Mouse (Mus musculus): Measurements from ENCODE around the gene Gria1.

Gene Gria1

DNA sequence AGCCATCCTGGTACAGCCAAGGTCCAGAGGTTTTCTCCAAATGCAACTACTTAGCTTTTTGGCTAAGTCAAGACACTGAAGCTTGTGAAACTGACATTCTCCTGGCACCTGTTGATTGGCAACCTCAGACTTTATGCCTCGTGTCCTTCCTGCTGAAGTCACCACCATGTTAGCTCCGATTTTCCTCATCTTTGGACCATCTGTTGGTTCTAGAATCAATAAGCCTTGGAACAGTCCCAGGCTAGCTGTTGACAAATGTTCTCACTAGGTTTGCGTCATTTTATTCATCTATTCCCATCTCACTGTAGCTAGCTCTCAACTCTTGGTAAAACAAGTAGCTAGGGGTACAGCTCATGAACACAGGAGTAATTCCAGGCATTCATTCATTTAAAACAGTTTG lies 51.3 kb downstream of the Gria1 start:
- in situ Hi-C loops (cut with MseI, MboI), result no loop called here

DNA sequence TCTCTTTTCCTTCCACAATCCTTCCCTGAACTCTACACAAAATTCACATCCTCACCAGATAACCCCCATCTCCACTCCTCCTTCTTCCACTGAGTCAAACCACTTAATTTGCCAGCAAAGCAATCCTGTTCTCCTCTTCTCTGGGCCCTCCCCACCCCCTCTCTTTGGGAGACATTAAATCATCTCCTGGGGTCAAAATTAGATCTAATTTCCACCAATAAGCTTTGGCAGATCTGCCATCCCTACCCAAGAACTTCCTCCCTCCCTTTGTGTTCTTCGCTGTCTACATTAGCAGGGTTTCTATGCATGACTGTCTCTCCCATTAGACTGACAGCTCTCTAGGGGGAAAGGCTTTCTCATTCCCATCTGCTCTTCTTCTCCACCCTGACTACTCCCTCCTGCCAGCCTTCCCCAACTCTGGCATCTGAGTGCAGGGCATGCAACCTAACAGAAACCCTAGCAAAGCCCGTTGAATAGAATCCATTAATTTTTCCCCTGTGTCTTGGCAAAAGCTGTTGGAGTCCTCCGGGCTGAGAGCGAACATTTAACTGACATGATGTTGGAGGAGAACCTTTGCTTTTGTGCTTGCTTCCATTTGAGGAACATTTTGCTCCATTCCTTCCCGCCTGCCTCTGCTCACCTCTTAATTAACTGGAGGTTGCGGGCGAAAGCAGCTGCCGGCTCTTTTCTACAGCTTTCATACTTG lies 59.2 kb downstream of the Gria1 start:
- in situ Hi-C loops (cut with MseI, MboI), result no loop called here

DNA sequence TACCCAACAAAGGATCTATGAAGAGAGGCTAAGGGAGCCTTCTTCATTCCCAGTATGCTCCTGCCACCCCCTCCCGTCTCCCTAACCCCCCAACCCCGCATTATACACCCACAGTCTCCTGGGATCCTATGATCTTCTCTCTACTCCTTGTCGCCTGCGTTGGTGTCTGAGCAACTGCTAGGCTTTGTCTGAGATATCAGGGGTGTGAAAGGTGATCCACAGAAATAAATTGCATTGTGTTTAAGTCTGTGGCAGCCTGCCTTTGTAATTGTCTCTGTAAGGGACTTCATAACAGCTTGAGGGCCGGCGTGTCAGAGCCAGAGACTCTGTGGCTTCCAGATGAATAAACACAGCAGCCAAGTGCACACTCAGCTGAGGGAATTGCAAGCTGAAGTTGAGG lies 61.0 kb downstream of the Gria1 start:
- in situ Hi-C loops (cut with MseI, MboI), result no loop called here

DNA sequence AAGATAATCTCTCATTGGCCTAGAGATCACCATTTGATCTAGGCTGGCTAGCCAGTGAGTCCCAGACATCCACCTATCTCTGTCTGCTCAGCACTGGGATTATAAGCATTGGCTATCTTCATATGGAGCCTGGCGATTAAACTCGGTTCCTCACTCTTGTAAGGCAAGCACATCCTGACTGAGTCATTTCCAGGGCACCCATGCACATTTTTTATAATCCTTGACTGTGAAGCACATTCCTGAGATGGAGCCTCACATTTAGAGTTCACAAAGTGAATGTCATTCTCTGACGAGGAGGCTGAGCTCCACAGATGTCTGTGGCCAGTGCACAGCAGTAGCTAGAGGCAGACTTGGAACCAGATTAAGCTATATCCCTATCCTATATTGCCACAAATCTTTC lies 68.2 kb downstream of the Gria1 start:
- in situ Hi-C loops (cut with MseI, MboI), result no loop called here

DNA sequence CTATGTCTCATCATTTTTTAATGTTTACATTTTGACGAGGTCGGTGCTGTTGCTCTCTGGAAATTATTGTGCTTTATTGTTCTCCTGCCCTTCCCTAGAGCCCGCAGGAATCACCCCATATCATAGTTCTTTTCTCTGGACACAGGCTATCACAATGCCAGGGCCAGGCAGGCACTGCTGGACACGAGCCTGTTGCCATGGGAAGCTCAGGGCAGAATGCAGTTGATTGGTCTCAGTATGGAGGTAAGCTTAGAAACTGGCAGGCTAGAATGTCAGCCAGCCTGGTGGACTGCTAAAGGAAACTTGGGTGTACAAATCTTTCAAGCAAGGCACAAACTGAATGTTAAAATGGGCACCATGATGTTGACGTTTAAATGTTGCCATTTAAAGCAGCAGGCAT lies 78.3 kb downstream of the Gria1 start:
- in situ Hi-C loops (cut with MseI, MboI), result no loop called here

DNA sequence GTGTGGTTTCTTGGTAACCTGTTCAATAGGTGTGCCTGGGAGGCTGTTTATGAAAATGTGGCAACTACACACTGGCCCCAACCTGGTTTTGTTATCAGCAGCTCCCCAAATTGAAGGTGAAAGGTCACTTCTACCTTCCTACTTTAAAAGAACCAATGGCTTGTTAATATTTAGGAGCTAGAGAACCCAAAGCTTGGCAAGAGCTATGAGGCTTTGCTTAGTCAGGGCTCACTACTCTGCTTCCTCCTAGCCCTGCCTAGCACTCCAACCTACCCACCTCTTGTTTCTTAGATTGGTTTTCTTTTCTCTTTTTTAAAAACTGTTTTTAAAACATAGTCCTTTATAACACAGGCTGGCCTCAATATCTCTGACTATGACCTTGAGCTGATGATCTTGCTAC lies 79.5 kb downstream of the Gria1 start:
- in situ Hi-C loops (cut with MseI, MboI), result no loop called here

DNA sequence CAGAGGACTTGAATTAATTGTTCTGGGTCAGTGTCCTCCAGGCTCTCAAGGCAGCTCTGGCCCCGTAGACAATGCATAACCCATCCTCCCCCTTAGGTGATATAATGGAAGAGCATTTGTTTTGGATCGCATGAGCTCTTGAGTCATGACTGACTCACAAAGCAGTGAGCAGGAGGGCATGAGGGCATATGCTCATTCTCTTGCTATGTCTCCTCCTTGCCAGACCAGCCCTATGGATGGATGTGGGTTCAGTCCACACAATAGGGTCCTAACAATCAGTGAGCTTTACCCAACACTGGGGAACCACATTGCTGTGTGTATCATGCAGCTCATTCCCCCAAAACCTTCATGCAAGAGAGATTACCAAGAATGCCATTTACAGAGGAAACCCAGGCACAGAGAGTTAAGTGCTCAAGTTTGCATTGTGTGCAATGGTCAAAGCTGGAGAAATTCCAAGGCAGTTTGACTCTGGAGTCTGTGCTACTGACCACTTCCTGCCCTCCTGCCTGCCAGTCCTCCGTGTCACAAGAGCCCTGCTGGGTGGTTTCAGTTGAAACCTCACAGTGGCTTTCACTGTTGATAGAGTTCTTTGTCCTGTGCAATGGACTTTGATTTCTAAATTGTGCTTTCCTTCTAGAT lies 80.2 kb downstream of the Gria1 start:
- in situ Hi-C loops (cut with MseI, MboI), result no loop called here

DNA sequence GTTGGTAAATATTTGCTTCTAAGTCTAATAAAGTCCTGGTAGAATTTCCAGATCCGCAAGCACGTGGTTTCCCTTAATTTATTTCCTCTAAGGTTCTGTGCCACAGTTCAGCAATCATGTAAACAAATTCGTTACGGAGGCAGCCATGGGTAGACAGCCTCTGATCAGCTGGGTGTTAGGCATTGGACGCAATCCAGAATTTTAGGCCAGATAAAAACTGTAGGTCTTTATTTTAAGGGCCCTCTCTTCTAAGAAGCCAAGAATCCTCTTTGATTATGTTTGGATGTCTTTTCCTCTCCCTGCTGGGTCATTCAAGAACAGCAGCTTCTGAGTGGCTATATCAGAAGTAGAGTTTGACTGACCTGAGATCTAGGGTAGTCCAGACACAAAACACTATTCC lies 89.3 kb downstream of the Gria1 start:
- in situ Hi-C loops (cut with MseI, MboI), result no loop called here

DNA sequence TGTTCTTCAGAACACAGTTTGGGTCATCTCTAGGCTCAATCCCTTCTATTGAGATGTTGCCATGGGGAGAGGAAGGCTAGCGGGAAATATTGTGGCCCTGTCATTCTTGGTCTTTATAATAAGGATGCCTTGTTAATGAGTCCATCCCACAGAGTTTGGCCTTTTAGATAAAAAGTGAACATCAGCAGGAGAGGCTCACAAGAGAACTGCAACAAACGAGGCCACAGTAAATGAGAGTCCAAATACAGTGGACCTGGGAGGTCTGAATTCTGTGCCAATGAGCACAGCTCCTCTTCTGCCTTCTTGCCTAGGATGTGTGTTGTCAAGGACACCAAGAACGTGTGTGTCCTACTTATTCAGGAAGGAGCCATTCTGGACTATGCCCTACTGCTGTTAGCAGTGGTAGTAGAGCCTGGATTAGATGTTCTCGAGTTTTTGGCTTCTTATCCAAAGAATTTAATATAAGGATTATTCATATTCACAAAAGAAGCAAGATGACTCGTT lies 92.6 kb downstream of the Gria1 start:
- in situ Hi-C loops (cut with MseI, MboI), result no loop called here

DNA sequence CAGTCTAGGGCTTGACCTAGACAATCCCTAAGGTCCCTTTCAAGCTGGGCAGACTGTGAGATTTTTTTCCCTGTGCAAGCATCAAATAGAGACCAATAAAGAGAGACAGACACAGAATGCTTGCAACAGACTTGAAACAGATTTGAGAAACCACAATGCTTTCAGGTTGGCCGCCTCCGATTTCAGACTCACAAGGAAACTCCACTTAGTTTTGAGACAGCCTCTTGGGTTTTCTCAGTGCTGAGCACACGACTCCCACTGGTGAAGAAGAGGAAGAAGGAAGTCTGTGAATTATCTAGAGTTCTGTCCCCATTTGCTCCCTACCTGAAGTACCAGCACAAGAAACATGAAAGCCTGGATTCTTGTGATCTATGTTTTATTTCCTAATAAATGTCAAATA lies 94.5 kb downstream of the Gria1 start:
- in situ Hi-C loops (cut with MseI, MboI), result no loop called here

DNA sequence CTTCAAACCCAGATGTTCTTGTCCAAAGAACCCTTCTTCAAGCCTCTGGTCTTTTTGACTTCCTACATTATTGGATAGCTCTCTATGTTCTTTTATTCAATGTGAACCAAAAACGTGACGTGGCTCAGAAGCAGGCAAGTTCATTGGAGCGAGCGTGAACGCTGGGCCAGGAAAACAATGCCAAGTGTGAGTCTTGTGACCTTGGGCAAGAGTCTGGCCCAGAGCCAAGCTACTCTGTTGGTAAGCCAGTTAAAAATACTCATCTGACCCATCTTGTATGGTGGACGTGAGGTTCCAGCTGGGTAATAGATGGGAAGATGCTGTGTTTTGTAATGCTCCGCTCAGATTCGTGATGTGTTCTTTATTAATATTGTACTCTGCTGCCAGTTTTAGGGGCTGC lies 101.2 kb downstream of the Gria1 start:
- in situ Hi-C loops (cut with MseI, MboI), result no loop called here

DNA sequence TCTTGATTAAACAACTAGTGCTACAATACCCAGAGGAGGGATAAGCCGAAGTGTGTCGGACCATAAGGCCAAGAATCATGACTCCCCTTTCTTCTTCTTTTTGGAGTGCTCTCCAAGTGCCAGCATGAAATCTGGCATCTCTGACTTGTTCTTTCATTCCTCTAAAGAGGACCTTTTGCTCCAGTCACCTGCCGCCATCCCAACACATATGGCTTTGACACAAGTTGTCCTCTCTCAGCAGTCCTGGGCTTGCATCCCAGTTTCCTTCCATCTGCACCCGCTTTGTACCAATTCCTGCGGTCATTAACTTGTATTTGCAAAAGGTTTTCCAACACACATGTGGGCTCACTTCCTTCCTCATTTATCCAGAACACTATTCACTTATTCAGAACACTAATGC lies 103.2 kb downstream of the Gria1 start:
- in situ Hi-C loops (cut with MseI, MboI), result no loop called here

DNA sequence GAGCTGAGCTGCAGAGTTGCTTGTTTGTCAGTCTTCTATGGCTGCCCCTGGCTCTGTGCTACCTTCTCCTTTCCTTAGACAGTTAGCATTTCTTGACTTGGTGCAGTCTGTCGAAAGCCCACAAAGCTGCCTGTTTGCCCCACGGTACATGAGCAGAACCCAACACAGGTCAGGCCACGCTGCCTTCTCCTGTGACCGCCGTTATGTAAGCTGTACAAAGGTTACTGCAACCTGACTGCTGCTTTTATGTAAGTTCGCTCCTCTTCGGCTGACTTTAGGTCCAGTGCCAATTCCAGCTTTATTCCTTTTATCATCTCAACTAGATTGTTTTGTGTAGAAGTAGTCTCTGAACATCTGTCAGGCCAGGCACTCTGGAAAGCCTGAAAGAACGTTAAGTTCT lies 115.9 kb downstream of the Gria1 start:
- in situ Hi-C loops (cut with MseI, MboI), result no loop called here

DNA sequence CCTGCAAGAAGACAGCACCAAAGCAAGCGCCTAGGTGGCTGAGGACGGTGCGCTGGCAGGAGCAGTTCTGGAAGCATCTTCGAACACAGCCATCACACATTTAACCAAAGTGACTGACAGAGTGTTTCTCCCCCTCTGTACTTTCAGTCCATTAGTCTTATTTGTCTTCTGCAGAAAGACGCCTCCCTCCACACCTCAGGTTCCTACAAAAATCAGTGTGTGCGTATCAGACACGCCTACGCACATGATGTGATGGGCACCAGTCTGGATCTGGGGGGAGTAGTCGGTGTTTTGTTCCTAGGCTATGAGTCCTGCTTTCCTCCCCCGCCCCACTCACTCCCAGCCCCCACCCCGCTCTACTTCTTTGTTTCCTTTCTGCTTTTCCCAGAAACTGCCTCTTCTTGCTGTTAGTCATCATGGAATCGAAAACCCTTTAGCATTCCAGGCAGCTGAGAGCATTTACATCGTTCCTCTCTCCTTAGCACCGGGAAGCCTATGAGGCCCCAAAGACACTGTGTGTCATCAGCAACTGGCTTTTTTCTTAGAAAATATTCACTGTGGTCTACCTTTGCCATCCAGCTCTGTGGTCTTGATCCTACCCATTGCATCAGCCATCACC lies 129.1 kb downstream of the Gria1 start:
- in situ Hi-C loops (cut with MseI, MboI), result no loop called here

DNA sequence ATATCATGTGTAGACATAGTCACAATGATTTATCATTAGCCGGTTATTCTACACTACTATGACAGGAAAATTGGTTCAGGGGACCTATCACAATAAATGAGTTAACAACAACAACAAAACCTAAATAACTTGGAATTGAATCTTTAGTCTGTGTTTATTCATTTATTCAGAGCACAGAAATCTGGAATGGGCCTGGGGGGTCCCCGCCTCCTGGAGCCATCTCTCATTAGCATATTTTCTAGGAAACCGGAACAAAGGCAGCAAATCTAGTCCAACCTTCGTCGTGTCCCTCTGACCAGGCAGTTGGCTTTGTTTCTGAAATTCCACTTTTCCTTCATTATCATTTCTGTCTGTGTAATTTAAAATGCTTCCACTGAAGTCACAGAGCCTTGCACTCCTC lies 132.5 kb downstream of the Gria1 start:
- in situ Hi-C loops (cut with MseI, MboI), result no loop called here

DNA sequence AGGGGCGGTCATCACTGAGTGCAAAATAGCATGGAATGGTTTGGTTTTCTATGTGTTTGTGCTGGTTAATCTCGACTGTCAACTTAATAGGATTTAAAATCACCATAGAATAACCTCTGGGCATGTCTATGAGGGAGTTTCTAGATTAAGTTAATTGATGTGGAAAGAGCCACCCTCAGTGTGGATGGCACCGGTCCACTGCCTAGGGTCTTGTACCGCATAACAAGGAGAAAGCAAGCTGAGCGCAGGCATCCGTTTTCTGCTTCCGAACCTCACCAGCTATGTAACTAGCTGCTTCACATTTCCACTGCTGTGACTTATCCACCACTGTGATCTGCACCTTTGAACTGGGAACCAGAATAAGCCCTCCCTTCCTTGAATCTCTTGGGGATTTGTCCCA lies 134.0 kb downstream of the Gria1 start:
- in situ Hi-C loops (cut with MseI, MboI), result no loop called here

DNA sequence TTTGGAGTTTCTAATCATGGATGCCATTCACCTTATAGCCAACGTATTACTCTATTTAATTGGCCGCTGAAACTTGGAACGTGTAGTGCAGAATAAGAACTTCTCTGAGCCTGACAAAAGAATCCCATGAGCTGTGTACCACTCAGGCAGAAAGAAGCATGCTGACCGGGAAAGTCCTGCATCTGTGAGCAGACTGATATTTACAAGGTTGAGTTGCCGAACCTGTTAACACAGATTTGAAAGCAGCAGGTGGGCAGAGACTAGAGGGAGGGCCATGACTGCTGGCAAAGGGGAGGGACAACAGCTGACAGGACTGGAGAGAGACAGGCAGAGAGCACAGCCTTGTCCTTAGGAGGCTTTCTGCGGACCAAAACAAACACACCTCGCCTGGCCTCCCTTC lies 134.5 kb downstream of the Gria1 start:
- in situ Hi-C loops (cut with MseI, MboI), result no loop called here

DNA sequence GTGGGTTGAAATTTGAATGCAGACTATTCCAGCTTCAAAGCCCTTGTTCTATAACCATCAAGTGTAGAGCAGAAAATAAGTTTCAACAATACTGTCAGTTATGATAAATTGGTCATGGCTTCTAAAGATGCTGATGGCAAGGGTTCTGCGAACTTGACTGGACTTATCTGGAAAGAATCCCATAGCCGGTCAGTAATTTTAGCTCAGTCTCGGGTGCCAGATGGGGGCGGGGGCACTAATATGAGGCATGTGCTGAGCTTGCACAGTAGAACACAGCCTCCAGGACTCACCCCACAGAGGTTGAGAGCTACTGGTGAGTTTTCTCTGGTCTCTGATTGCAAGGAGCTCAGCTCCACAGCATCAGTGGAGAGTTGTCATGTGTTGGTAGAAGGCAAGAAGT lies 140.5 kb downstream of the Gria1 start:
- in situ Hi-C loops (cut with MseI, MboI), result no loop called here

DNA sequence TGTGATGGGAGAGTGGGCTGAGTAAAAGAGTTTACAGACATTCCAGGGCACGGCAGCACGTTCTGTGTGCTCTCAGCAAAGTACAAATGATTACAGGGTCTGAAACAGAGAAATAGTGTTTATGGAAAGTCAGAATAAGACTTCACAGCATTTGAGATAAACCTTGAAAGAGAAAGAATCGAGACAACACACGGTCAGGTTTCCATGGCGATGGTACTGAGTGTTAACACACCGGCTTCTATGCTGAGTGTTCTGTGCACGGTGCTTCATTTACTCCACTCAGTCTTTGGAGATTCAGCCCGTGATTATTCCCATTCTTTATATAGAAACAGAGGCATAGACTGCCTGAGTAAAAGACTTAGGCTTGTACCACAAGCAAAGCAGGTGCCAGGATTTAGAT lies 143.8 kb downstream of the Gria1 start:
- in situ Hi-C loops (cut with MseI, MboI), result no loop called here

DNA sequence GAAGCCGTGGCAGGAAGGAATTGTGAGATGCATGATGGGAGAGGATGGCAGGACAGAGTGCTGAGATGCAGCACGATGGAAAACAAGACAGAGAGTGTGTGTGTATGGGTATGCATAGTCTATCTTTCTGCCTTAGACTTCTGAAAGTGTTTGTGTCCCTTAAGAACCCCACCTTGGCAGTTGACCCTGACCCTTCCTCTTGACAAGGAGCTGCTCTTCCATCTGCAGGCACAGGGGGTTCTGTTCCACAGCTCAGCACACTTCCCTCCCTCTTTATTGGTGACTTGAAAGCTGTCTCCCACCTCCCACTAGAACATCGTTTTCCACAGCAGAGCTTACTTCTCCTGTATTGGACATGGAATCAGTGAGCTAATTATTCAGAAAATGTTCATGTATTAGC lies 148.2 kb downstream of the Gria1 start:
- in situ Hi-C loops (cut with MseI, MboI), result no loop called here

DNA sequence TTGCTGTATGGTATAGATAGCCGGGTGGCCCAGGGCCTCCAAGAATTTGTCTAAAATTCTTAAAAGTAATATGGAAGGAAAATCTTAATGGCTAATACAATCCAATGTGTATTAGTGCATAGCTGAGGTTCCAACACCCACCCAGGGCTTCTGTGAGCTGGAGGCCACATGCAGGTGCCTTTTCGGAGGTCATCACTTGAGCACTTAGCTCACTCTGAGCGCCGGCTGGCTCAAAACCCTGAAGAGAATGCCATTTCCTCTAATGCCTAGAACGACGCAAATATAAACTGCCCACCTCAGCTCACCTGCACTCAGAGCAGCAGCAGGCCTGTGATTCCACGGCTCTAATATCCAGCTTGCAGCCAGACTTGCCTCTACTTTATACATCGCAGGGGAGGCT lies 148.9 kb downstream of the Gria1 start:
- in situ Hi-C loops (cut with MseI, MboI), result no loop called here

DNA sequence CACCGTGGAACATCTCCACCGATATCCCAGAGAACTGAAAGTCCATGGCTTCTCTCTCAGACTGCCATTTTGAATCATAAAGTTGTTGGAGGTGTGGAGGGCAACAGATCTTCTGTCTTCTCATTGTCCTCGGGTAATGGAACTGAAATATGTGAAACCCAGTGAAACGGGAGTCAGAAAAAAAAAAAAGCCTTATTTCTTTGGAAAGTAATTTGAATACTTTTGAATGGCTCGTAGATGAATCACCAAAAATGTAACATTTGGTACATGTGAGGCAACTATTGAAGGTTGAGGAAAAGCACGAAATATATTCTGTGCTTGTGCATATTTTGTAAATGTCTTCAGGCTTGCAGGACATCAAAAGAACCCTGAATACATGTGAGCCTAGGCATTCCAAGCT lies 151.7 kb downstream of the Gria1 start:
- in situ Hi-C loops (cut with MseI, MboI), result no loop called here

DNA sequence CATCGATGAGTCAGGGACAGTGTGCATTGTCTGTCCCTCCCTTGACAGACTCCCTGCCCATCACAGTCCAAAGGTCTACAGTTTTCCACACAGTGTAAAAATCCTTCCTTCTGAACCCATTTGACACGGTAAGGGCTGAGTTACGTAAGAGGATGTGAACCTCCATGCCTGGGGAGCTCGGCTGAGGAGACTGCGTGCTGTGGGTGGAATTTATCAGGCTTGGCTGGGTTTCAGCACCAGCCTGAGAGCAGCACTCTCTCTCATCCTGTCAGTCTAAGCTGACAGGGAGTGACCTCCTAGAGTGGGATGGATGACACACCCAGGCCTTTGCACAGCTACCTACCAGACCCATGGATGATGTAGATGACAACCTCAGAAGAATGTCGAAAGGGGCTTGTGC lies 158.9 kb downstream of the Gria1 start:
- in situ Hi-C loops (cut with MseI, MboI), result no loop called here

Measured in mouse trophoblast stem cell (cell line).